Mouse (Mus musculus) lung, postnatal 4 days (tissue): Measurements from ENCODE around the gene Slit1.

Experiments
- DNase-seq, 2 experiments: peaks; one replicate each; pipeline ENCODE4 v3.0.0; 2021

Slit1 gene

GRCm38 (mm10) chr19:41589026-41589425 lies 154.4 kb downstream of the Slit1 start:
- DNase-seq: no peak

GRCm38 (mm10) chr19:41587431-41588222 lies 155.8 kb downstream of the Slit1 start:
- DNase-seq: no peak

DNA sequence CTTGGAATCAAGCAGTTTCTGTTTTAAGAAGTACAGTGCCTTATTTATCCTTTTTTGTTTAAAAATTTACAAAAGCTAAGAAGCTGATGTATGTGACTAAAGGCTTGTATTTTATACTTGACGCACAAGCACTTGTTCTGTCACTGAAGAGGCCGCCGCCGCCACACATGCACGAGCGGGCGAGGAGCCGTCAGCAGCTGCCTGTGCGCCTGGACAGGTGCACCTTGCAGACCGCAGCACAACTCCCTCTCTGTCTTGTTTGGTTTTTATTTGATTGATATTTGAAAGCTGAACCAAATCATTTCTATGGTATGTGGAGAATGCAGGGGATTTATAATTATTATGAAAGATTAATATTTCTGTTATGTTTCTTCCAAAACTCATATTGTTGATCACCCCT lies 156.7 kb downstream of the Slit1 start:
- DNase-seq: no peak

DNA sequence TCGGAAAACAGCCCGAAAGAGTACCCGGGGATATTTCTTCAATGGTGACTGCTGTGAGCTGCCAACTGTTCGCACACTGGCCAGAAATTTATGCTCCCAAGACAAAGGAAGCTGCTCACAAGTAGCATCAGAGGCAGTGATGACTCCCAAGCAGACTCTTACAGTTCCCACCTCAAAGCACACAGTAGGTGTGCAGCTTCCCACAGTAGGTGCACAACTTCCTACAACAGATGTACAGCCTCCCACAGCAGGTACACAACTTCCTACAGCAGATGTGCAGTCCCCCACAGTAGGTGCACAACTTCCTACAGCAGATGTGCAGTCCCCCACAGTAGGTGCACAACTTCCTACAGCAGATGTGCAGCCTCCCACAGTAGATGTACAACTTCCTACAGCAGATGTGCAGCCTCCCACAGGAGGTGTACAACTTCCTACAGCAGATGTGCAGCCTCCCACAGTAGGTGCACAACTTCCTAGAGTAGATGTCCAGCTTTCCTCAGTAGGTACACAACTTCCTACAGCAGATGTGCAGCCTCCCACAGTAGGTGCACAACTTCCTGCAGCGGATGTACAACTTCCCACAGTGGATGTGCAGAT lies 160.4 kb downstream of the Slit1 start:
- DNase-seq: no peak

- no peak for DNase-seq
These were observed 161.6 kb downstream of the Slit1 start, which contains the start of gene Gm340 for GRCm38 (mm10) chr19:41581706-41582420. Gm340 (plus strand) TSS chr19:41582370.

GRCm38 (mm10) chr19:41579311-41579920 lies 164.0 kb downstream of the Slit1 start:
- no peak for DNase-seq

DNA sequence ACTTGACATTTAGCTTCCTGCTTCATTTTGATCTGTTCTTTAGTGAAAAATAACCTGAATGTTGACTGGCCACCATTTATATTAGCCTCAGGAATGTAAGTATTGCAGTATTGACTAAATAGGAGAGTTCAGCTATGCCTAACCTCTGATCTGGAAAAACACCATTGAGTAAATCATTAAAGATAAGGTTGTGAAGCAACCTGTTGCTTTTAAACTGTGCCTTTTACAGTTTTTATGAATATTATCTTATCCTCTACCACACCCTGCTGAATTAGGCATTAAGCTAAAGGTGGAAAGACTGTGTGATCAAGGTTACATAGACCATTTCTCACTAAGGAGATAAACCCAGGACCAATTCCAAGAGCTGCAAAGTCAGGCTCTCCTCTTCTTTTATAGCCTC lies 165.9 kb downstream of the Slit1 start:
- DNase-seq: no peak

- DNase-seq: no peak
These were observed 169.8 kb downstream of the Slit1 start for GRCm38 (mm10) chr19:41573700-41574099.

DNA sequence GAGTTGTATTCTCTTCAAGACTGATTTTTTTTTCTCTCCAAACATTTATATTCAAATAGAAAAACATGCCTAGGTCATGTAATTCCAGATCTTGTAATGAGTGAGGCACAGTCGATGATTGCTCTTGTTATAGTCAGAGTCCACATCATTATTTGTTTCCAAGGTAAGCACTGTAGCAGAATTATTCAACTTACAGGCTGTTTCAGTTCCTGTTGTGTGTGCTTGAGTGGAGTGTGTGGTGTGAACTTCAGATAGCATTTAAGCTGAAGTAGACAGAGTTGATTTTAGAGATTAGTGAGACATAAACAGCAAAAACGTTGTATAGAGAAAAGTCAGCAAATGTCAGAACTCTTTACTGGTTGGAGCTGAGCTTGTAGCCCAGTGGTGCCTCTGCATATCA lies 174.7 kb downstream of the Slit1 start:
- no peak for DNase-seq

GRCm38 (mm10) chr19:41560856-41561255 lies 182.6 kb downstream of the Slit1 start:
- DNase-seq: no peak

DNA sequence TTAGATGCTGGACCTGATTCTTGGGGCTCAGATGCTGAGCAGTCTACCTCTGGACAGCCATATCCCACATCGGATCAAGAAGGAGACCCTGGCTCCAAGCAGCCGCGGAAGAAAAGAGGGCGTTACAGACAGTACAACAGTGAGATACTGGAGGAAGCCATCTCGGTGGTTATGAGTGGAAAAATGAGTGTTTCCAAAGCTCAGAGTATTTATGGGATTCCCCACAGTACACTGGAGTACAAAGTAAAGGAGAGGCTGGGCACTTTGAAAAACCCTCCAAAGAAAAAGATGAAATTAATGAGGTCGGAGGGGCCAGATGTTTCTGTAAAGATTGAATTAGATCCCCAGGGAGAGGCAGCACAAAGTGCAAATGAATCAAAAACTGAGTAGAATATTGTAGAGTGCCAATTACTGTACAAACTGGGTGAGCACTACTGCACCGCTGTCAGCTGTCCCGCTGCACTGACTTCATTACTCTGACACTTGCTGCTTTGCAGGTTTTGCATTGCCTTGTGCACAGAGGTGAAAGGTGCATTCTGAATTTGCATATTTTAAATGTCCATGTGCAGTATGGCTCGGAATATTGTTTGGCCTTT lies 184.5 kb downstream of the Slit1 start:
- DNase-seq: no peak

DNA sequence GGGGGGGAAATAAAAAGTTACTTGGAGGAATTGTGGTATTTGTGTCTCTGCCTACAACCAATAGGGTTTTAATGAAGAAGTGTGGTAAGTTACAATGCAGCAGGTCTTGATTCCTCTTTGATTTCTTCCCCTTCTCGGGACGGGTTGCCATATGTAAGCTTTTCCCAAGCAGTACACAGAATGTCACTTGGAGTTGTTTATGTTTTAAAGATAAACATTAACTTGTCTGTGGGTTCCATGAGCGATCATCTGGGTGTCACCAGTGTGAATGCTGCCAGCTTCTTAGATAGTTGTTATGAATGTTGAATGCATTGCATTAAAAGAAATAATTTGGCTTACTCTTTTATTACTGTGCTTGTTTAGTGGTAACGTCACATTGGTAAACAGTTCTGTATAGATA lies 186.0 kb downstream of the Slit1 start:
- DNase-seq: peak in 1 of 2 experiments; percentile 34

GRCm38 (mm10) chr19:41556981-41557380 lies 186.5 kb downstream of the Slit1 start:
- no peak for DNase-seq
